Mouse (Mus musculus): Measurements from ENCODE around the gene Smug1.

Gene Smug1

GRCm38 (mm10) chr15:103167042-103167615 lies at the start of gene Smug1:
Smug1 (minus strand) TSS chr15:103167092.
- in situ Hi-C loops (cut with MboI; ENCODE audit: unreplicated experiment in 2 of 2), result no loop called here

GRCm38 (mm10) chr15:103216052-103216451 lies 49.2 kb upstream of the Smug1 start:
- in situ Hi-C loops (cut with MboI; ENCODE audit: unreplicated experiment in 2 of 2), result no loop called here

- in situ Hi-C loops (cut with MboI; ENCODE audit: unreplicated experiment in 2 of 2), result no loop called here
These were observed 48.3 kb upstream of the Smug1 start for GRCm38 (mm10) chr15:103214971-103215907.

- in situ Hi-C loops (cut with MboI; ENCODE audit: unreplicated experiment in 2 of 2), result no loop called here
These were observed 47.3 kb upstream of the Smug1 start for GRCm38 (mm10) chr15:103214149-103214548.

- in situ Hi-C loops (cut with MboI; ENCODE audit: unreplicated experiment in 2 of 2), result no loop called here
These were observed 38.3 kb upstream of the Smug1 start for GRCm38 (mm10) chr15:103205156-103205555.

- in situ Hi-C loops (cut with MboI; ENCODE audit: unreplicated experiment in 2 of 2), result loop anchor here in 1 of 2 experiments (5.0 kb wide), 1 partner anchor 75 kb away; no protein-coding TSS in a partner anchor
These were observed 35.3 kb upstream of the Smug1 start for GRCm38 (mm10) chr15:103202088-103202793.

GRCm38 (mm10) chr15:103197785-103198184 lies 30.9 kb upstream of the Smug1 start:
- in situ Hi-C loops (cut with MboI; ENCODE audit: unreplicated experiment in 2 of 2), result no loop called here

- in situ Hi-C loops (cut with MboI; ENCODE audit: unreplicated experiment in 2 of 2), result no loop called here
These were observed 29.9 kb upstream of the Smug1 start for GRCm38 (mm10) chr15:103196835-103197234.

- in situ Hi-C loops (cut with MboI; ENCODE audit: unreplicated experiment in 2 of 2), result no loop called here
These were observed 26.7 kb upstream of the Smug1 start for GRCm38 (mm10) chr15:103193606-103194005.

- in situ Hi-C loops (cut with MboI; ENCODE audit: unreplicated experiment in 2 of 2), result no loop called here
These were observed 23.9 kb upstream of the Smug1 start for GRCm38 (mm10) chr15:103190531-103191462.

- in situ Hi-C loops (cut with MboI; ENCODE audit: unreplicated experiment in 2 of 2), result no loop called here
These were observed 23.2 kb upstream of the Smug1 start for GRCm38 (mm10) chr15:103190083-103190482.

- in situ Hi-C loops (cut with MboI; ENCODE audit: unreplicated experiment in 2 of 2), result loop anchor here (5.0 to 10.0 kb wide), 3 partner anchors 119 to 157 kb away; partner anchors contain the start of gene Zfp385a (in 1 of the 2)
These were observed 20.9 kb upstream of the Smug1 start for GRCm38 (mm10) chr15:103187803-103188202.

- in situ Hi-C loops (cut with MboI; ENCODE audit: unreplicated experiment in 2 of 2), result loop anchor here (5.0 to 10.0 kb wide), 3 partner anchors 122 to 159 kb away; partner anchors contain the start of gene Zfp385a (in 1 of the 2)
These were observed 18.7 kb upstream of the Smug1 start for GRCm38 (mm10) chr15:103185462-103186198.

GRCm38 (mm10) chr15:103183651-103184610 lies 17.0 kb upstream of the Smug1 start:
- in situ Hi-C loops (cut with MboI; ENCODE audit: unreplicated experiment in 2 of 2), result loop anchor here in 1 of 2 experiments (10.0 kb wide), 1 partner anchor 161 kb away; the partner anchor contains the start of gene Zfp385a

- in situ Hi-C loops (cut with MboI; ENCODE audit: unreplicated experiment in 2 of 2), result loop anchor here in 1 of 2 experiments (10.0 kb wide), 1 partner anchor 162 kb away; the partner anchor contains the start of gene Zfp385a
These were observed 16.2 kb upstream of the Smug1 start for GRCm38 (mm10) chr15:103183135-103183534.

- in situ Hi-C loops (cut with MboI; ENCODE audit: unreplicated experiment in 2 of 2), result loop anchor here in 1 of 2 experiments (10.0 kb wide), 1 partner anchor 163 kb away; the partner anchor contains the start of gene Zfp385a
These were observed 15.4 kb upstream of the Smug1 start for GRCm38 (mm10) chr15:103182166-103182790.

GRCm38 (mm10) chr15:103180406-103180805 lies 13.5 kb upstream of the Smug1 start:
- in situ Hi-C loops (cut with MboI; ENCODE audit: unreplicated experiment in 2 of 2), result loop anchor here in 1 of 2 experiments (10.0 kb wide), 1 partner anchor 164 kb away; the partner anchor contains the start of gene Zfp385a
